Mouse (Mus musculus) kidney, adult 11 months (tissue): Measurements from ENCODE around the gene Rasd2.

ENCODE experiments used
- DNase-seq: peaks from one replicate; pipeline ENCODE4 v3.0.0; 2022

The Rasd2 gene

GRCm38 (mm10) chr8:75213686-75214085 is at the start of gene Rasd2:
Gene Rasd2, plus strand, starts transcription at chr8:75213944.
- DNase-seq = no peak

- no peak for DNase-seq
Observed at GRCm38 (mm10) chr8:75169363-75169762, 44.4 kb upstream of the Rasd2 start.

- no peak for DNase-seq
Observed at GRCm38 (mm10) chr8:75172009-75172685, 41.6 kb upstream of the Rasd2 start.

GRCm38 (mm10) chr8:75193022-75193421 is 20.7 kb upstream of the Rasd2 start:
- DNase-seq = no peak

GRCm38 (mm10) chr8:75194473-75195071 is 19.2 kb upstream of the Rasd2 start:
- DNase-seq = no peak

GRCm38 (mm10) chr8:75197170-75197569 is 16.6 kb upstream of the Rasd2 start:
- no peak for DNase-seq

GRCm38 (mm10) chr8:75197862-75198261 is 15.9 kb upstream of the Rasd2 start:
- no peak for DNase-seq

GRCm38 (mm10) chr8:75198300-75198699 is 15.4 kb upstream of the Rasd2 start:
- DNase-seq = no peak

- no peak for DNase-seq
Observed at GRCm38 (mm10) chr8:75198988-75199765, 14.6 kb upstream of the Rasd2 start.

- no peak for DNase-seq
Observed at GRCm38 (mm10) chr8:75199914-75200313, 13.8 kb upstream of the Rasd2 start.

GRCm38 (mm10) chr8:75202041-75202656 is 11.6 kb upstream of the Rasd2 start:
- no peak for DNase-seq

GRCm38 (mm10) chr8:75202913-75203312 is 10.8 kb upstream of the Rasd2 start:
- no peak for DNase-seq

GRCm38 (mm10) chr8:75203420-75203819 is 10.3 kb upstream of the Rasd2 start:
- DNase-seq = no peak

- no peak for DNase-seq
Observed at GRCm38 (mm10) chr8:75204190-75204868, 9.4 kb upstream of the Rasd2 start.

GRCm38 (mm10) chr8:75211461-75211860 is 2.3 kb upstream of the Rasd2 start:
- peak; percentile 92 for DNase-seq

GRCm38 (mm10) chr8:75212631-75213306 is 975 bp upstream of the Rasd2 start:
- peak; percentile 78 for DNase-seq

GRCm38 (mm10) chr8:75213307-75213651 is 465 bp upstream of the Rasd2 start:
- no peak for DNase-seq

- no peak for DNase-seq
Observed at GRCm38 (mm10) chr8:75215046-75215445, 1.3 kb downstream of the Rasd2 start.

- no peak for DNase-seq
Observed at GRCm38 (mm10) chr8:75215931-75216330, 2.2 kb downstream of the Rasd2 start.

- DNase-seq = no peak
Observed at GRCm38 (mm10) chr8:75216886-75217285, 3.1 kb downstream of the Rasd2 start.

GRCm38 (mm10) chr8:75217969-75218368 is 4.2 kb downstream of the Rasd2 start:
- DNase-seq = peak; percentile 60
